Mouse (Mus musculus) CH12.LX (cell line): ENCODE data around the gene Gm45618. TPM values are rescaled to one million over a fixed set of nuclear protein-coding genes. Genes with fewer than 3 reads are reported as not detected.

Experiments used
- DNase-seq: peaks from one replicate; pipeline ENCODE4 v3.0.0-alpha.2; 2013; ENCODE audit errors: extremely low read depth
- H3K27ac ChIP-seq: 2 replicates; pipeline ENCODE4 v1.5.1; 2012; ENCODE audit warnings: low read depth, mild to moderate bottlenecking, control low read depth, moderate library complexity; ENCODE audit not compliant: insufficient read depth
- H3K27me3 ChIP-seq: replicated peaks from 2 replicates; pipeline ENCODE3; 2012; ENCODE audit warnings: inconsistent platforms
- H3K36me3 ChIP-seq, 2 experiments: replicated peaks in 1 of 2; 2 replicates each; pipeline versions ENCODE3 to v1.6.1; 2012; ENCODE audit warnings: inconsistent platforms in 1 of 2, low read length in 1 of 2, mild to moderate bottlenecking in 1 of 2, mixed read lengths in 1 of 2, moderate library complexity in 1 of 2; ENCODE audit not compliant: control insufficient read depth in 1 of 2, insufficient read depth in 1 of 2
- H3K4me1 ChIP-seq, 2 experiments: 2 replicates each; pipeline ENCODE4 v1.6.1; 2012; ENCODE audit warnings: inconsistent platforms in 1 of 2, moderate library complexity in 1 of 2; ENCODE audit not compliant: insufficient read depth in 2 of 2, control insufficient read depth in 1 of 2
- H3K4me2 ChIP-seq: 2 replicates; pipeline ENCODE4 v1.6.1; 2012; ENCODE audit warnings: low read depth, mild to moderate bottlenecking, control low read depth; ENCODE audit not compliant: poor library complexity, insufficient read depth, severe bottlenecking
- H3K4me3 ChIP-seq, 3 experiments: fragments of 150-350 bp in 1 of 3; sonication (generic) in 1 of 3; replicated peaks in 1 of 3; 2 replicates each; pipeline versions ENCODE3 to v1.5.1; 2011 to 2012; ENCODE audit warnings: low read depth in 2 of 3, low read length in 2 of 3, mild to moderate bottlenecking in 2 of 3, moderate library complexity in 2 of 3, control low read depth in 1 of 3, improper control_type of control experiment in 1 of 3, inconsistent platforms in 1 of 3, mixed read lengths in 1 of 3; ENCODE audit not compliant: poor library complexity in 1 of 3
- H3K79me2 ChIP-seq: replicated peaks from 2 replicates; pipeline ENCODE4 v1.6.1; 2012; ENCODE audit warnings: mild to moderate bottlenecking, moderate library complexity; ENCODE audit not compliant: control insufficient read depth, poor library complexity, insufficient read depth, severe bottlenecking; ENCODE audit errors: extremely low read depth
- H3K9ac ChIP-seq: 2 replicates; pipeline ENCODE4 v1.6.1; 2012; ENCODE audit warnings: low read depth, mild to moderate bottlenecking, control low read depth, moderate library complexity; ENCODE audit not compliant: insufficient read depth
- H3K9me3 ChIP-seq: replicated peaks from 2 replicates; pipeline ENCODE3; 2012; ENCODE audit warnings: low read length, inconsistent platforms, mixed read lengths
- BHLHE40 ChIP-seq: IDR thresholded peaks from 2 replicates; pipeline ENCODE4 v1.6.1; 2011; ENCODE audit warnings: mild to moderate bottlenecking, low read depth, low read length, improper control_type of control experiment
- CHD1 ChIP-seq: IDR thresholded peaks from 2 replicates; pipeline ENCODE4 v1.6.1; 2012; ENCODE audit warnings: low read depth, low read length, improper control_type of control experiment, inconsistent platforms
- CHD2 ChIP-seq: IDR thresholded peaks from 2 replicates; pipeline ENCODE4 v1.6.1; 2011; ENCODE audit warnings: low read length, improper control_type of control experiment
- CTCF ChIP-seq, 2 experiments: IDR thresholded peaks in 1 of 2; conservative IDR thresholded peaks in 1 of 2; 2 replicates each; pipeline ENCODE4 v1.5.1; 2011 to 2012; ENCODE audit warnings: low read depth in 2 of 2, low read length in 2 of 2, improper control_type of control experiment in 1 of 2, inconsistent platforms in 1 of 2, mild to moderate bottlenecking in 1 of 2, moderate library complexity in 1 of 2
- E2F4 ChIP-seq: IDR thresholded peaks from 2 replicates; pipeline ENCODE4 v1.6.1; 2011; ENCODE audit warnings: low read depth, low read length, improper control_type of control experiment; ENCODE audit not compliant: insufficient replicate concordance
- JUN ChIP-seq: IDR thresholded peaks from 2 replicates; pipeline ENCODE4 v1.6.1; 2011; ENCODE audit warnings: low read depth, mild to moderate bottlenecking, low read length, improper control_type of control experiment, moderate library complexity; ENCODE audit not compliant: insufficient read depth
- JUND ChIP-seq: conservative IDR thresholded peaks from 2 replicates; pipeline ENCODE4 v1.6.1; 2011; ENCODE audit warnings: low read depth, low read length, improper control_type of control experiment
- KAT2A ChIP-seq: IDR thresholded peaks from 2 replicates; pipeline ENCODE4 v1.6.1; 2012; ENCODE audit warnings: low read length, improper control_type of control experiment, inconsistent platforms; ENCODE audit not compliant: insufficient replicate concordance
- MAX ChIP-seq: IDR thresholded peaks from 2 replicates; pipeline ENCODE4 v1.6.1; 2011; ENCODE audit warnings: low read length, improper control_type of control experiment
- MEF2A ChIP-seq: IDR thresholded peaks from 2 replicates; pipeline ENCODE4 v1.6.1; 2014; ENCODE audit warnings: low read depth, mild to moderate bottlenecking, inconsistent platforms, low read length, improper control_type of control experiment, borderline replicate concordance
- MXI1 ChIP-seq: IDR thresholded peaks from 2 replicates; pipeline ENCODE4 v1.6.1; 2011; ENCODE audit warnings: mild to moderate bottlenecking, low read depth, low read length, improper control_type of control experiment
- MYC ChIP-seq: IDR thresholded peaks from 2 replicates; pipeline ENCODE4 v1.6.1; 2011; ENCODE audit warnings: low read depth, mild to moderate bottlenecking, improper control_type of control experiment, low read length
- NELFE ChIP-seq: IDR thresholded peaks from 2 replicates; pipeline ENCODE4 v1.6.1; 2011; ENCODE audit warnings: low read depth, low read length, improper control_type of control experiment
- PAX5 ChIP-seq: IDR thresholded peaks from 2 replicates; pipeline ENCODE4 v1.6.1; 2012; ENCODE audit warnings: low read length, inconsistent platforms, mixed read lengths
- POLR2A ChIP-seq: IDR thresholded peaks from 2 replicates; pipeline ENCODE4 v1.6.1; 2011; ENCODE audit warnings: low read depth, mild to moderate bottlenecking, improper control_type of control experiment, low read length
- POLR2AphosphoS2 ChIP-seq: IDR thresholded peaks from 2 replicates; pipeline ENCODE4 v1.6.1; 2011; ENCODE audit warnings: low read depth, low read length, improper control_type of control experiment
- RAD21 ChIP-seq: IDR thresholded peaks from 2 replicates; pipeline ENCODE4 v1.6.1; 2011; ENCODE audit warnings: low read depth, mild to moderate bottlenecking, low read length, improper control_type of control experiment, moderate library complexity
- SMC3 ChIP-seq: IDR thresholded peaks from 2 replicates; pipeline ENCODE4 v1.6.1; 2011; ENCODE audit warnings: low read depth, low read length, improper control_type of control experiment
- TBP ChIP-seq: conservative IDR thresholded peaks from 2 replicates; pipeline ENCODE4 v1.6.1; 2011; ENCODE audit warnings: low read depth, low read length, improper control_type of control experiment
- UBTF ChIP-seq: IDR thresholded peaks from 2 replicates; pipeline ENCODE4 v1.6.1; 2012; ENCODE audit warnings: low read depth, mild to moderate bottlenecking, inconsistent platforms, low read length, improper control_type of control experiment, moderate library complexity
- USF1 ChIP-seq: IDR thresholded peaks from 2 replicates; pipeline ENCODE4 v1.6.1; 2014; ENCODE audit warnings: low read depth, mild to moderate bottlenecking, inconsistent platforms, low read length, improper control_type of control experiment
- ZC3H11A ChIP-seq: IDR thresholded peaks from 2 replicates; pipeline ENCODE4 v1.6.1; 2012; ENCODE audit warnings: low read depth, mild to moderate bottlenecking, inconsistent platforms, low read length, improper control_type of control experiment
- ZMIZ1 ChIP-seq: IDR thresholded peaks from 2 replicates; pipeline ENCODE4 v1.6.1; 2012; ENCODE audit warnings: low read depth, mild to moderate bottlenecking, inconsistent platforms, low read length, improper control_type of control experiment
- ZNF384 ChIP-seq: IDR thresholded peaks from 2 replicates; pipeline ENCODE4 v1.6.1; 2012; ENCODE audit warnings: low read depth, low read length, improper control_type of control experiment, inconsistent platforms
- dilution Hi-C: fragments of 300-500 bp; cut with MboI; formaldehyde crosslinking; loops from 2 replicates; pipeline ENCODE4 v1.14.3; 2020; ENCODE audit warnings: low sequenced_read_pairs; ENCODE audit not compliant: extremely low pct_unique_long_range_greater_than_20kb, extremely low pct_ligation_motif_present
- in situ Hi-C: fragments of 300-500 bp; cut with MboI; formaldehyde crosslinking; loops from 3 replicates; pipeline ENCODE4 v1.14.3; 2019; ENCODE audit warnings: low sequenced_read_pairs, low pct_ligation_motif_present, low pct_unique_long_range_greater_than_20kb, mixed read lengths
- polyA plus RNA-seq: library from polyadenylated mRNA; unstranded; fragments of >175 nt; gene quantifications from 2 replicates; pipeline ENCODE4 v1.2.1, GENCODE M21; 2012; ENCODE audit warnings: low read depth; ENCODE audit not compliant: insufficient read length
- total RNA-seq, 2 experiments: library from RNA; depleted of rRNA; stranded (reverse); fragments of 300-350 nt in 1 of 2; fragments of >200 nt in 1 of 2; gene quantifications; 2 replicates each; pipeline ENCODE4 v1.2.3; 2012 to 2014

Gm45618 gene
- total and polyA plus RNA-seq, 3 experiments, result not detected

GRCm38 (mm10) chr7:142074146-142074886 lies 46.2 kb downstream of the Gm45618 start:
- in situ Hi-C loops (no loop called here), dilution Hi-C loops (no loop called here)
- Histone ChIP-seq H3K4me2 (no peak overlapping the region), H3K9me3 (no peaks in the 10 kb centered on the region), H3K4me3 (no peak overlapping the region), H3K4me1 (0 out of 4 replicates have a peak, but pooled peaks cover 0 to 3% of the 10 kb centered on the region in 2 experiments), H3K36me3 (no peaks in the 10 kb centered on the region), H3K9ac (no peak overlapping the region), H3K27me3 (peaks cover 76% of the 10 kb centered on the region), H3K27ac (no peak overlapping the region), H3K79me2 (no peaks in the 10 kb centered on the region)
- DNase-seq, result no peak
- TF ChIP-seq KAT2A (no peak), POLR2A (no peak), MEF2A (no peak), UBTF (no peak), ZMIZ1 (no peak), ZNF384 (no peak), MAX (no peak), CHD1 (no peak), SMC3 (no peak), RAD21 (no peak), E2F4 (no peak), POLR2AphosphoS2 (no peak), CTCF (conservative IDR thresholded peaks at IDR 0.05 in 1 of 2, IDR thresholded peaks at IDR 0.05 in 1 of 2; ENCODE audit: low read depth in 2 of 2, low read length in 2 of 2) (no peak), ZC3H11A (no peak), USF1 (no peak)

- dilution Hi-C loops (no loop called here), in situ Hi-C loops (no loop called here)
- Histone ChIP-seq H3K9me3 (no peaks in the 10 kb centered on the region), H3K4me1 (peaks cover 0 to 3% of the 10 kb centered on the region in 2 experiments; a peak in 1 of 4 replicates), H3K36me3 (no peaks in the 10 kb centered on the region), H3K27ac (no peak overlapping the region), H3K4me3 (no peak overlapping the region), H3K27me3 (peaks cover 76% of the 10 kb centered on the region), H3K79me2 (no peaks in the 10 kb centered on the region), H3K4me2 (no peak overlapping the region), H3K9ac (no peak overlapping the region)
- TF ChIP-seq MEF2A (no peak), JUN (no peak), ZNF384 (no peak), TBP (no peak), MYC (no peak), BHLHE40 (no peak), CHD2 (no peak), MXI1 (no peak), JUND (no peak), PAX5 (no peak), NELFE (no peak)
- no peak for DNase-seq
These were observed 48.8 kb downstream of the Gm45618 start for GRCm38 (mm10) chr7:142071717-142072116.
